Mouse (Mus musculus): ENCODE measurements around the gene Olfr644.

Gene Olfr644

DNA sequence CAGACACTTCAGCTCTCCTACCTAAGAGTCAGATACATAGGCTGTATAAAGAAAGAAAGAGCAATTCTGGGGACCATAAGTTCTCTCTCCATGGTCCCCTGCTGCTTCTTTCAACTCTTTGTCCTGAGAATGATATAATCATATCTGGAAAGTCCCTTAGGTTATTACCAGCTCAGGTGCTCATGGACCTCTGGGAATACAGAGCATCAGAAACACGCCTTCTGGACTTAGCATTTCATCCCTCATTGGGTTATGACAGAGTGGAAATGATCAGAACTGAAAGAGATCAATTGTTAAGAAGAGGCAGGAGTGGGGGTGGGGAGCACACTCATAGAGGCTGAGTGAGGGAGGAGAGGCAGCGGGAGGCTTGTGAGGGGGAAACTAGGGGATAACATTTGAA lies at the start of gene Olfr644:
TSS of gene Olfr644 (minus strand) at position 101 of the 400 bp plus-strand sequence.
- in situ Hi-C loops (cut with MboI, MseI) = no loop called here

DNA sequence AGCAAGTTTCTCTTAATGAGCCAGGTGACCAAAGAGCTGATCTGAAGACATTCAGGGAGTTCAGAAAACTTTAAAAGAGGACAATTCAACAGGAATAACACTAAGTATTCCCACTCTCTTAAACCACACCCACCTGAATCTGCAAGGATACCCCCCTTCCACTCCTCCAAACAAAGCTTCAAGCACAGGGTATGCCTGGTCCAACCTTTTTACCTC lies 33.0 kb upstream of the Olfr644 start, which contains the start of gene Olfr646:
TSS of gene Olfr646 (plus strand) at position 117 of the 216 bp plus-strand sequence.
- in situ Hi-C loops (cut with MboI, MseI) = no loop called here

GRCm38 (mm10) chr7:104103913-104104756 lies 32.5 kb upstream of the Olfr644 start:
- in situ Hi-C loops (cut with MboI, MseI) = no loop called here

DNA sequence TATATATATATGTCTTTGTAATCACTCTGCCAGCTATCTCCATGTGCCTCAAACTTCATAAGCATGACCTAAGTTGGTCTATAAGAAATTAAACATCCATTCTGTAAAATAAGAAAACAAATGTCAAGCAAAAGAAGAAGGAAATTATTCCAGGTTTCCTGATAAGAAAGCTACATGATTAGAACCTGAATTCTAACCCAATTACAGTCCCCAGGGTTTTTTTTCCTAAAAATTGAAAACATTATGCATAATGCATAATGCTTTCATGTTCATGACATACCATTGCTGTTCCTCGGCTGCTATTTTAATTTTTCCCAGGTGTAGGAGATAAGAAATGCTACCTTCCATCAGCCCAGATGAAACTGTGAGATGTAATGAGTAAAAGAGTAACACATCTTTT lies 13.7 kb upstream of the Olfr644 start, which contains the start of gene Olfr645:
TSS of gene Olfr645 (minus strand) at position 101 of the 400 bp plus-strand sequence.
- in situ Hi-C loops (cut with MboI, MseI) = no loop called here

GRCm38 (mm10) chr7:104061345-104061744 lies 10.3 kb downstream of the Olfr644 start, which contains the start of gene 4930516K23Rik:
TSS of gene 4930516K23Rik (minus strand) at chr7:104061445.
- in situ Hi-C loops (cut with MboI, MseI) = no loop called here

DNA sequence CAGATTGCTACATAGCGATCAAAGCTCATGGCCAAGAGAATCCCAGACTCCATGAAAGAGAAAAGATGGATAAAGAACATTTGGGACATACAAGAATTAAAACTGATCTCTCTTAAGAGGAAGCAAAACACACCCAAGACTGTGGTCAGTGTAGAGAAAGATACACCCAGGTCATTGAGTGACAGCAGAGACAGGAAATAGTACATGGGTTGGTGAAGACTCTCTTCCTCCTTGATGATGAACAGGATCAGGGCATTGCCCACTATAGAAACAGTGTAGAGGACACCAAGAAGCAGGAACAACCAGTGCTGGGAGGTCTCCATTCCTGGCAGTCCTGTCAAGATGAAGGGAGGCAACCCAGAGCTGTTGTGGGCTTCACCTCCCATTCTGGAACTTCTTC lies 12.5 kb downstream of the Olfr644 start:
- in situ Hi-C loops (cut with MboI, MseI) = no loop called here

- in situ Hi-C loops (cut with MboI, MseI) = no loop called here
Measured at GRCm38 (mm10) chr7:104052566-104052965, 19.1 kb downstream of the Olfr644 start, which contains the start of gene Olfr642. TSS of gene Olfr642 (minus strand) at chr7:104052666.

- in situ Hi-C loops (cut with MboI, MseI) = no loop called here
Measured at GRCm38 (mm10) chr7:104050745-104051144, 20.9 kb downstream of the Olfr644 start.

DNA sequence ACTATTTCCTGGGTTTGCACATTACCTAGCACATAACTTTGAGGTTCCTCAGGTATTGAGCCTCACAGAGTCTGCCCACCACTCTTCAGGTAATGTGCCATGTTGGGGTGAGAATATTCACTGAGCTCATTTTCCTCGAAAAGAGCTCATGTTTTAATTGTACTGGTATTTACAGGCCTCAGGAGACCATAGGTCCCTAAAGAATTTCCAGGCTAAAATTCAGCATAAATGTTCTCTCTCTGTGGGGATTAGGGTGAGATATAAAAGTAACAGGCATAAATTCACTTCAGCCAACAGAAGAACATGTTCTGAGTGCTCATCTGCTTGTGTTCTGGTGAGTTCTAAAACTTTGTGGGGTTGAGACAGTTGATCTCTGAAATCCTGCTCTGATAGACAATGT lies 36.5 kb downstream of the Olfr644 start, which contains the start of gene Olfr641:
TSS of gene Olfr641 (plus strand) at position 301 of the 400 bp plus-strand sequence.
- in situ Hi-C loops (cut with MboI, MseI) = no loop called here

GRCm38 (mm10) chr7:104026978-104027377 lies 44.7 kb downstream of the Olfr644 start:
- in situ Hi-C loops (cut with MboI, MseI) = no loop called here

GRCm38 (mm10) chr7:104025473-104025872 lies 46.2 kb downstream of the Olfr644 start, which contains the start of gene Olfr640:
TSS of gene Olfr640 (minus strand) at chr7:104025573.
- in situ Hi-C loops (cut with MboI, MseI) = no loop called here

- in situ Hi-C loops (cut with MboI, MseI) = no loop called here
Measured at GRCm38 (mm10) chr7:104021651-104022050, 50.0 kb downstream of the Olfr644 start.

GRCm38 (mm10) chr7:104018953-104019352 lies 52.7 kb downstream of the Olfr644 start:
- in situ Hi-C loops (cut with MboI, MseI) = no loop called here

- in situ Hi-C loops (cut with MboI, MseI) = no loop called here
Measured at GRCm38 (mm10) chr7:104017203-104017602, 54.5 kb downstream of the Olfr644 start, which contains the start of gene Olfr639. TSS of gene Olfr639 (minus strand) at chr7:104017303.

Data from T-helper 17 cell (primary cell).